Mouse (Mus musculus) spleen, postnatal 4 days (tissue): ENCODE data around the gene H2-M5.

Source experiments
- DNase-seq, 2 experiments: peaks; one replicate each; pipeline ENCODE4 v3.0.0; 2022; ENCODE audit warnings: low spot score in 2 of 2

The H2-M5 gene

DNA sequence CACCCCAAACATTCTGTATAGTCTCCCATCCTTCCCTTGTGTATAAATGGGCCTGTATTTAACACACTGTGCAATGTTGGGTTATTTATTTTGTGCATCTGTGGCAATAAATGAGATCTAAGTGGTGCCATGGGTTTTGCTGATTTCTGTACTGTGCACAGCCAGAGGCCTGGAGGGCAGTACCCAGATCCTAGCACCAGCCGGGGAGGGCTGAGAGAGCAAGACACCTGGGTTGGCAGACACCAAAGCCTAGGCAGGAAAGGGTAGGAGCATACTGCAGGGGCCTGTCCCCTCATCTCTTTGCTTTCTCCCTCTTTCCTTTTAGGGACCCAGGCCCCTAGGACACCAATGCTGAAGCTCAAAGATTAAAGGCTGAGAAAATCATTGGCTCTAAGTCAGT lies 41.1 kb downstream of the H2-M5 start:
- no peak for DNase-seq

DNA sequence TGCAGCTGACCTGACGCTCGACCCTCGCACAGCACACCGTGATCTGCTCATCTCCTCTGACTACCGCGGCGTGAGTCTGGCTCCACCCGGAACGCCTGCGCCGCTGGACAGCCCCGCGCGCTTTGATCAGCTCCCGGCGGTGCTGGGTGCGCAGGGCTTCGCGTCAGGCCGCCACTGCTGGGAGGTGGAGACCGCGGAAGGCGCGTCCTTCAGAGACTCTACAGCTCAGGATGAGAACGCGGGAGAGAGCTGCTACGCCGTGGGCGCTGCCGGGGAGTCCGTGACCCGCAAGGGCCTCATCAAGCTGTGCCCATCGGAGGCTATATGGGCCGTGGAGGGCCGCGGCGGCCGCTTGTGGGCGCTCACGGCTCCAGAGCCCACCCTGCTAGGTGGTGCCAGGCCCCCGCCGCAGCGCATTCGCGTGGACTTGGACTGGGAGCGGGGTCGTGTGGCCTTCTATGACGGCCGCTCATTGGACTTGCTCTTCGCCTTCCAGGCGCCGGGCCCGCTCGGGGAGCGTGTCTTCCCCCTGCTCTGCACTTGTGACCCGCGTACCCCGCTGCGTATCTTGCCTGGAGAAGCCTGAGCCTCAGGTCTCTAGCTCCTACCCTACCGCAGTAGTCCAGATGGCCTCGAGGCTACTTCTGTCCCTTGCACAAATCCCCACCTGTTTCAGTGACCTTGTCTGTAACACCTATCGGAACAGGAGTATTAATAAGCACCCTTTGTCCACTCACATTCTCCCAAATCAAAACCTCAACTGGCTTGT lies 42.1 kb downstream of the H2-M5 start:
- DNase-seq = peak in 1 of 2 experiments; percentile 66

DNA sequence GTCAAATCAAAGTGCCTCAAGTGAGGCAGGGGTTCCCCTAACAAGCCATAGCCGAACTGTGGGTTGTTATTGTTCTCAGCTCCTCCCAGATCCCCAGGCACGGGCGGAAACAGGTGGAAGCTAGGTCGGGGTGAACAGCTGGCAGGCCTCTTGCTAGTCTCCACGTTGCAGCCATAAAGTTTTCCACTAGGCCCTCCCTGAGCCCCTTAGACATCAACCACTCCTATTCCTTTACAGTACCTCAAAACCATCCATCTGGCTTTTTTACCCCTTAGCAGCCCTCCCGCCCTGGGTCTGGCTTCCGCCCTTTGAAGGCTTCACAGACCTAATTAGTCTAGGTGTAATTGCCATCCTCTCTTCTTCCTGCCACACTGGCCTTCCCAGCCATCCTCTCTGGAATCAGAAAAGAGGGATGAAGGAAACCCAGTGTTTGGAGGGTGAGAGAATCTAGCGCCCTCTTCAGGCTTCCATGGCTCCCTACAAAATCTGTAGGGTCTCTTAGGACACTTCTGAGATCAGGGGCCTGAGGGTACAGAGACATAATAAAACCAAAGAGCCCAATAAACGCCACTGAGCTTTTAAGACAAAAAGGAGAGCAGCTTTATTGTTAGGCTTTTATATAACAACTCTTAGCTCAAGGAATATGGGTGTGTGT lies 45.1 kb downstream of the H2-M5 start:
- DNase-seq = no peak

DNA sequence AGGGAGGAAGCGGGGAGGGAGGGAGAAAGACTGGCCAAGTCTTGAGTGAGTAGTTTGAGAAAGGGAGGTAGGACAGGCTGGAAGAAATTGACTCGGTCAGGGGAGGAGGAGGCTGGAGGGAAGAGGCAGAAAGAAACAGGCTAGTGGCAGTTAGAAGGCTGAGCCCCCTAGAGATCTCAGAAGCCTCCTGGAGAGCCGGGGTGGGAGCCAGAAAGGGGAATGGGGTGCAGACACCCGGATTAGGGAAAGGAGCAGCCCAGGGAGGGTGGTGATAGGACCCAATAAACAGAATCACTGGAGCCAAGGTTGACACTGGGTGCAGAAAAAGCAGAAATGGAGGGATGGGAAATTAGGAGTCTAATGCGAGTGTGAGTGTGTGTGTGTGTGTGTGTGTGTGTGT lies 45.6 kb downstream of the H2-M5 start:
- DNase-seq = no peak

DNA sequence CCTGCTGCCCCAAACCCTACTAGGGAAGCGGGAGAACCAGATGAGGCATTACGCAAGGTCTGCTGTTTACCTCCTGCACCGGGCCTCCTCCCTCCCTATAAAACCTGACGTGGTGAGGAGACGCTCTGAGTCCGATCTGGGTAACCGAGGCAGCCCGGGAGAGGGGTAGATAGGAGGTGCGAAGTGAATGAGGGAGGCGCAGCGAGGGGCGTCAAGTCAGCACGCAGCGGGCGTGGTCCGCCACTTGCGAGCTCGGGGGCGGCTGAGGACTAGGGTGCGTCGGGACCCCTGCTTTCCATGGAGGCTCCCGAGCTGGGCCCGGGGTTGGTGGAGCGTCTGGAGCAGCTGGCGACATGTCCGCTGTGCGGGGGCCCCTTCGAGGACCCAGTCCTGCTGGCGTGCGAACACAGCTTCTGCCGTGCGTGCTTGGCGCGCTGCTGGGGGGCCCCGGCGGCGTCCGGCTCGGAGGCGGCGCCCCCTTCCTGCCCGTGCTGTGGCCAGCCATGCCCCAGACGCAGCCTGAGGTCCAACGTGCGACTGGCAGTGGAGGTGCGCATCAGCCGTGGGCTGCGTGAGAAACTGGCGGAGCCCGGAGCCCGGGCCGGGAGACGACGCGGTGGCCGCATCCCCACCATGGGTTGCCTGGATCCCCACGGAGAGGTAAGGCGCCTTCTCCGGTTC lies 46.4 kb downstream of the H2-M5 start, which contains the start of gene Rnf39:
Gene Rnf39, plus strand, starts transcription at position 128 of the 681 bp plus-strand sequence.
- DNase-seq = no peak

DNA sequence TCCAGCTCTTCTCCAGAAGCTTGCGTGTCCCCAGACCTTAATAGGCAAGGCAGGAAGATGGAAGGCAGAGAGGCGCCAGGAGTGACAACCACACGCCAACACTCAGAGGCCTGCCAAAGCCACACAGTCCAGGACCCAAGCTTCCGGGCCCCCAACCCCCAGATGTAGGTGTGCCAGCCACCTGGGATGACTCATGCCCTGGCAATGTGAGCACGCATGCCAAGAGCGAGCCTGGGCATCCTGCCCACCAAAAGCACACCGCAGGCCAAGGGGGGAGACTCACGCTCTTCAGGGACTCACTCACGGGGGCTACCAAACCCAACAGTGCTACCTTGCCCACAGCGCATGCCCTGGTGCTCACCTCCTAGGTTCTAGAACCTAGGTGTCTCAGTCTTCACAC lies 46.9 kb downstream of the H2-M5 start:
- DNase-seq = no peak

DNA sequence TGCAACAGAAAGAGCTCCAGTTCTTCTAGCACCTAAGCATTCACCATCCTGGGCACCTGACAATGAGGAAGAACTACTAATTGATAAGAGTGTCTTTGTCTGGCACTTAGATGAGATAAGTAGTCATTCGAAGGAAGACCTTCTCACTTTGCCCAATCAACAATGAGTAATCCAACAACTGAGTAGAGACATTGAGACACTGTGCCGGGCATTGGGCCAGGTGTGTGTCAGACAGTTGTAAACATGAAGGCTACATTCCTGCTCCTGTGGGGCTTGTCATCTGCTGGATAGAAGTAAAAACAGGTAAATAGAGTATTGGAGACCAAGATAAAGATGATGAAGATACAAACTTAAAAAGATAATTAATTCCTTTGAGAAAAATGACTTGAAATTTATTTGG lies 51.3 kb downstream of the H2-M5 start:
- DNase-seq = no peak
